Mouse (Mus musculus): ENCODE results near the gene Arpc4. TPM values are rescaled to one million over a fixed set of nuclear protein-coding genes. Genes with fewer than 3 reads are reported as not detected.

Arpc4 gene
- polyA plus RNA-seq, 1 experiment from 2014 or later: 348 TPM

DNA sequence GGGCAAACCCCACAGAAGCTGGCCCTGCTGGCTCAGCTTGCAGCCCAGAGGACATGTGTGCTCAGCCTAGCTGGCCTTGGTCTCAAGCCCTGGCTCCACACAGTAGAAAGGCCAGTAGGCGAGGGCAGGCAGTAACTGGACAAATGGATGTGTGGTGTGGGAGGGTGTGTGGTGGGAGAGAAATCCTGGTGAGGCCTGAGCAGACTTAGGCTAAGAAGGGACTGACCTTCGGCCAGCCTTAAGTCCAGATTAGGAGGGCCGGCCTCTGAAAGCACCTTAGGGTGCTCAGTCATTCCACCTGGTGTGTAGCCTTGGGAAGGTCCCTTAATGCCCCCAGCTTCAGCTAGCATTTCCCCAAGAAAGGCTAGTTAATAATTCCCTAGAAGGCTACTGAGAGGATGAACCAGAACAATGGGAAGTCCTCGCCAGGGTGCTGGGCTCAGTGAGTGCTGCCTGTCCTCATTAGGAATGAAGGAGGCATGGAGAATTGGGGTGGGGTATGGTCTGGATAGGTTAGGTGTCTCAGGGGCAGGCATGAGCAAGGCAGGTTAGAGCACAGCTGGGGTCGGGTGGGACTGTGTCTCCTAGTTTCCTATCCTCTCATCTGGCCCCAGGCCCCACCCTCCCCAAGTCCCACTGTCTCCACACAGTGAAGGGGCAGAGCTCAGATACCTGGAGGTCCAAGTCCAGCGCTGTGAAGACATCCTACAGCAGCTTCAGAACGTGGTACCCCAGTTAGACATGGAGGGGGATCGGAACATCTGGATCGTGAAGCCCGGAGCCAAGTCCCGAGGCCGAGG is 26.9 kb downstream of the Arpc4 start:
- Histone ChIP-seq H3K4me1 (replicated peaks) (peaks cover 11% of the 10 kb centered on the region; the same call in 1 of the 2 replicates), H3K36me3 (peaks cover 23% of the 10 kb centered on the region), H3K9me3 (no peaks in the 10 kb centered on the region), H3K4me2 (no peak overlapping the region), H3K27ac (no peak overlapping the region), H3K4me3 (replicated peaks) (no peak overlapping the region), H3K9ac (replicated peaks) (no peak overlapping the region), H3K27me3 (no peaks in the 10 kb centered on the region)
- 81% methylated on average over 12 of the region's 12 CpGs for WGBS
- no peak for ATAC-seq (ENCODE audit: insufficient number of reproducible peaks, insufficient read depth, low FRiP score, low TSS enrichment, low read depth)

GRCm38 (mm10) chr6:113405483-113405882 is 27.6 kb downstream of the Arpc4 start:
- ATAC-seq (ENCODE audit: insufficient number of reproducible peaks, insufficient read depth, low FRiP score, low TSS enrichment, low read depth): no peak
- Histone ChIP-seq H3K4me3 (replicated peaks) (no peak overlapping the region), H3K4me2 (no peak overlapping the region), H3K9ac (replicated peaks) (no peak overlapping the region), H3K9me3 (no peaks in the 10 kb centered on the region), H3K27ac (no peak overlapping the region), H3K4me1 (replicated peaks) (peaks cover 11% of the 10 kb centered on the region; the same call in 1 of the 2 replicates), H3K27me3 (no peaks in the 10 kb centered on the region), H3K36me3 (peaks cover 23% of the 10 kb centered on the region)
- 84% methylated on average over 6 of the region's 6 CpGs for WGBS

GRCm38 (mm10) chr6:113406683-113407082 is 28.8 kb downstream of the Arpc4 start:
- WGBS: 78% methylated on average over 9 of the region's 9 CpGs
- H3K27me3 ChIP-seq: no peaks in the 10 kb centered on the region
- H3K9ac ChIP-seq (replicated peaks): no peak overlapping the region
- no peak overlapping the region for H3K4me3 ChIP-seq (replicated peaks)
- peaks cover 11% of the 10 kb centered on the region; the same call in 1 of the 2 replicates for H3K4me1 ChIP-seq (replicated peaks)
- H3K9me3 ChIP-seq: no peaks in the 10 kb centered on the region
- ATAC-seq (ENCODE audit: insufficient number of reproducible peaks, insufficient read depth, low FRiP score, low TSS enrichment, low read depth): no peak
- no peak overlapping the region for H3K27ac ChIP-seq
- peaks cover 18% of the 10 kb centered on the region for H3K36me3 ChIP-seq
- H3K4me2 ChIP-seq: no peak overlapping the region

- no peak for ATAC-seq (ENCODE audit: insufficient number of reproducible peaks, insufficient read depth, low FRiP score, low TSS enrichment, low read depth)
- H3K9ac ChIP-seq (replicated peaks): no peak overlapping the region
- 68% methylated on average over 1 of the region's 1 CpGs for WGBS
Measured at GRCm38 (mm10) chr6:113410001-113410400, 32.1 kb downstream of the Arpc4 start.

DNA sequence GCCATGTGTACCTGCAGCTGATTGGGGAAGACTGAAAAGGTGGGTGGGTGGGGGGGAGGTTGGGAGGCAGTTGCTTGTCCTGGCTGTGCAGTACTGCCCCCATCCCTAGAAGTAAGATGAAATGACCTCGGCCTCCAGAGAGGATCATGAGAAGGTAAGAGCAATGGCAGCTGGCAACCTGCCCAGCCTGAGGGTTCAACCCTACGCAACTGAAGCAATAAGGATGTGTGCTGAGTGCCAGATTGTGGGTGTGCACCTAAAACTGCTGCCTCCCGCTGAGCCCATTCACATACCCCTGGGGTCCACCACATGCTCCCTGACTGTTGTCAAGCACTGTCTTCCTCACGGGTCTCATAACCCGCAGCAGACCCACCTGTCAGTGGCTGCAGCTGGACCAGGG is 38.5 kb downstream of the Arpc4 start:
- Histone ChIP-seq H3K36me3 (peaks cover 32% of the 10 kb centered on the region), H3K27me3 (no peaks in the 10 kb centered on the region), H3K4me2 (no peak overlapping the region), H3K4me3 (replicated peaks) (no peak overlapping the region), H3K27ac (no peak overlapping the region), H3K9ac (replicated peaks) (no peak overlapping the region), H3K4me1 (replicated peaks) (peaks cover 17% of the 10 kb centered on the region), H3K9me3 (no peaks in the 10 kb centered on the region)
- no peak for ATAC-seq (ENCODE audit: insufficient number of reproducible peaks, insufficient read depth, low FRiP score, low TSS enrichment, low read depth)
- WGBS: 88% methylated on average over 5 of the region's 5 CpGs

More at GRCm38 (mm10) chr6:113410001-113410400, 32.1 kb downstream of the Arpc4 start:
- peaks cover 30% of the 10 kb centered on the region for H3K36me3 ChIP-seq
- H3K27me3 ChIP-seq: no peaks in the 10 kb centered on the region
- H3K9me3 ChIP-seq: no peaks in the 10 kb centered on the region
- no peak overlapping the region for H3K4me2 ChIP-seq
- H3K27ac ChIP-seq: no peak overlapping the region
- peaks cover 11% of the 10 kb centered on the region; the same call in 1 of the 2 replicates for H3K4me1 ChIP-seq (replicated peaks)
- no peak overlapping the region for H3K4me3 ChIP-seq (replicated peaks)

GRCm38 (mm10) chr6:113418441-113419198 is 40.7 kb downstream of the Arpc4 start:
- Histone ChIP-seq H3K9ac (replicated peaks) (peak overlapping the region; percentile 78), H3K27ac (peak overlapping the region; percentile 78), H3K4me2 (peak overlapping the region; percentile 91), H3K36me3 (peaks cover 29% of the 10 kb centered on the region), H3K27me3 (no peaks in the 10 kb centered on the region), H3K4me1 (replicated peaks) (peaks cover 17% of the 10 kb centered on the region), H3K9me3 (no peaks in the 10 kb centered on the region), H3K4me3 (replicated peaks) (peak overlapping the region; percentile 63)
- WGBS: 14% methylated on average over 16 of the region's 16 CpGs
- ATAC-seq (ENCODE audit: insufficient number of reproducible peaks, insufficient read depth, low FRiP score, low TSS enrichment, low read depth): peak; percentile 60; the same call in 1 of the 2 replicates

DNA sequence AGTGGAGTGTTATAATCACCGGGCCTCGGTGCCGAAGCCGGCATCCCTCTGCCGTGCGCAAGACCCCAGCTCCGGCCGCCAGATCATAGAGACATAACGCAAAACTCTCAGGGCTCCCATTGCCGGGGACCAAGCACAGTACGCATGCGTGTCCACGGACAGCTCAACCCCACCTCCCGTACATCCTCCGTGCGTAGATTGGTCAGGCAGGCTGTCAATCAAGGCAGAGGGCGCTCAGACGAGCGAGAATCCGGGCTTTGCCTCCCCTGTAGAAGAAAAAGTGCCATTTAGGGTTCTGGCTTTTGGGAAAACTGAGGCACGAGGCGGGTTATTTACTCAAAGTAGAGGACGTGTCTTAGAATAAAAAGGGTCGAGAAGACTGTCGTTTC is 41.3 kb downstream of the Arpc4 start, which contains the start of gene Rpusd3:
Gene Rpusd3, minus strand, starts transcription at position 142 of the 389 bp plus-strand sequence.
- peak within 1 kb of the TSS; percentile 78 for H3K9ac ChIP-seq (replicated peaks)
- peaks cover 26% of the 10 kb centered on the region for H3K36me3 ChIP-seq
- no peaks in the 10 kb centered on the region for H3K9me3 ChIP-seq
- WGBS: under 1% methylated on average over 25 of the region's 25 CpGs
- H3K4me2 ChIP-seq: peak within 1 kb of the TSS; percentile 91
- peak; percentile 96 for ATAC-seq (ENCODE audit: insufficient number of reproducible peaks, insufficient read depth, low FRiP score, low TSS enrichment, low read depth)
- H3K27me3 ChIP-seq: no peaks in the 10 kb centered on the region
- H3K4me3 ChIP-seq (replicated peaks): peak within 1 kb of the TSS; percentile 63
- peaks cover 17% of the 10 kb centered on the region for H3K4me1 ChIP-seq (replicated peaks)
- H3K27ac ChIP-seq: peak within 1 kb of the TSS; percentile 78

GRCm38 (mm10) chr6:113423000-113423399 is 45.1 kb downstream of the Arpc4 start:
- H3K4me1 ChIP-seq (replicated peaks): peaks cover 11% of the 10 kb centered on the region
- 78% methylated on average over 4 of the region's 4 CpGs for whole genome bisulfite sequencing
- H3K27me3 ChIP-seq: no peaks in the 10 kb centered on the region; the same call in 1 of the 2 replicates
- ATAC-seq (ENCODE audit: insufficient number of reproducible peaks, insufficient read depth, low FRiP score, low TSS enrichment, low read depth): no peak
- H3K4me3 ChIP-seq (replicated peaks): no peak overlapping the region
- H3K9me3 ChIP-seq: no peaks in the 10 kb centered on the region
- H3K4me2 ChIP-seq: no peak overlapping the region
- H3K27ac ChIP-seq: no peak overlapping the region
- H3K36me3 ChIP-seq: no peaks in the 10 kb centered on the region
- no peak overlapping the region for H3K9ac ChIP-seq (replicated peaks)

- no peak overlapping the region for H3K4me3 ChIP-seq (replicated peaks)
- no peaks in the 10 kb centered on the region for H3K36me3 ChIP-seq
- 81% methylated on average over 7 of the region's 7 CpGs for WGBS
- no peak overlapping the region for H3K9ac ChIP-seq (replicated peaks)
- H3K9me3 ChIP-seq: no peaks in the 10 kb centered on the region
- no peak overlapping the region for H3K4me2 ChIP-seq
- H3K4me1 ChIP-seq (replicated peaks): peaks cover 3% of the 10 kb centered on the region; the same call in 1 of the 2 replicates
- H3K27ac ChIP-seq: no peak overlapping the region
- H3K27me3 ChIP-seq: no peaks in the 10 kb centered on the region; the same call in 1 of the 2 replicates
- ATAC-seq (ENCODE audit: insufficient number of reproducible peaks, insufficient read depth, low FRiP score, low TSS enrichment, low read depth): no peak
Measured at GRCm38 (mm10) chr6:113424187-113424586, 46.3 kb downstream of the Arpc4 start.

GRCm38 (mm10) chr6:113426696-113427095 is 48.8 kb downstream of the Arpc4 start:
- Histone ChIP-seq H3K9me3 (no peaks in the 10 kb centered on the region), H3K4me2 (no peak overlapping the region), H3K36me3 (no peaks in the 10 kb centered on the region), H3K27ac (no peak overlapping the region), H3K27me3 (no peaks in the 10 kb centered on the region; the same call in 1 of the 2 replicates), H3K4me1 (replicated peaks) (no peaks in the 10 kb centered on the region), H3K9ac (replicated peaks) (no peak overlapping the region), H3K4me3 (replicated peaks) (no peak overlapping the region)
- WGBS: 89% methylated on average over 4 of the region's 4 CpGs
- no peak for ATAC-seq (ENCODE audit: insufficient number of reproducible peaks, insufficient read depth, low FRiP score, low TSS enrichment, low read depth)

- Histone ChIP-seq H3K4me2 (no peak overlapping the region), H3K9ac (replicated peaks) (no peak overlapping the region), H3K9me3 (no peaks in the 10 kb centered on the region), H3K4me1 (replicated peaks) (no peaks in the 10 kb centered on the region), H3K27me3 (no peaks in the 10 kb centered on the region; the same call in 1 of the 2 replicates), H3K4me3 (replicated peaks) (no peak overlapping the region), H3K27ac (no peak overlapping the region), H3K36me3 (no peaks in the 10 kb centered on the region)
- WGBS: 67% methylated on average over 3 of the region's 3 CpGs
- ATAC-seq (ENCODE audit: insufficient number of reproducible peaks, insufficient read depth, low FRiP score, low TSS enrichment, low read depth): no peak
Measured at GRCm38 (mm10) chr6:113427397-113427796, 49.5 kb downstream of the Arpc4 start.

All from limb, embryonic 12.5 days (tissue).